Mouse (Mus musculus): ENCODE data around the gene Map3k5.

The Map3k5 gene

GRCm38 (mm10) chr10:20090171-20090570 lies 155.9 kb downstream of the Map3k5 start:
- intact Hi-C loops (cut with DNase I) = no loop called here

DNA sequence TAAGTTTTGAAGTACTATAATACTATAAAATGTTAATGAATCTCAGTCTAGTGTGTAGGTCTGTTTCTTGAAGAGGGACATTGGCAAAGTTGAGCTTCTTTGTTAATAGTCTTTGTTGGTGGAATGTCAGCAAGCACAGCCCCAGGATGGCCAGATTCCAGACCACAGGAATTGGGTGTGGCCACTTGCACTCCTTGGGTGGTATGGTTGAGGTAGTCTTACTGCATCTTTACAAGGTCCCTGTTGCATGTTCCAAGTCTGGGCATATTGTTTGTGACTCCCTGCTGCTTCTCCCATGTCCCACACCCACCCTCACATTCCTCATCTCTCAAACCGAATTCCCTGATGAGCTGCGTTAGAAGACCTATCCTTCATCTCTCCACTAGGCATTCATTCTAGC lies 157.1 kb downstream of the Map3k5 start:
- intact Hi-C loops (cut with DNase I) = no loop called here

DNA sequence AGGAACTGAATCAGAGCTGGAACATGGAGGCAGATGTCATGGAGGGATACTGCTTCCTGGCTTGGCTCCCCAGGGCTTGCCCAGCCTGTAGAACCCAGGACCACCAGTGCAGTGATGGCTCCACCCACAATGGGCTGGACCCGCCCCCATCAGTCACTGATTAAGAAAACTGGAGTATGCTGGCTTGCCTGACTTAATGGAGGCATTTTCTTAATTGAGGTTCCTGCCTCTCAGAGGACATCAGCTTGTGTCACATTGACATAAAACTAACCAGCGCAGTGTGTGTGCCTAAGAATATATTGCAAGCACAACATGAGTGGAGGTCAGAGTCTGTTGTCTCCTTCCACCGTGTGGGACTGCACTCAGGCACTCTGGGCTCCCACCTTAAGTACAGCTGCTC lies 158.1 kb downstream of the Map3k5 start:
- intact Hi-C loops (cut with DNase I) = no loop called here

GRCm38 (mm10) chr10:20101456-20101855 lies 167.2 kb downstream of the Map3k5 start:
- intact Hi-C loops (cut with DNase I) = no loop called here

DNA sequence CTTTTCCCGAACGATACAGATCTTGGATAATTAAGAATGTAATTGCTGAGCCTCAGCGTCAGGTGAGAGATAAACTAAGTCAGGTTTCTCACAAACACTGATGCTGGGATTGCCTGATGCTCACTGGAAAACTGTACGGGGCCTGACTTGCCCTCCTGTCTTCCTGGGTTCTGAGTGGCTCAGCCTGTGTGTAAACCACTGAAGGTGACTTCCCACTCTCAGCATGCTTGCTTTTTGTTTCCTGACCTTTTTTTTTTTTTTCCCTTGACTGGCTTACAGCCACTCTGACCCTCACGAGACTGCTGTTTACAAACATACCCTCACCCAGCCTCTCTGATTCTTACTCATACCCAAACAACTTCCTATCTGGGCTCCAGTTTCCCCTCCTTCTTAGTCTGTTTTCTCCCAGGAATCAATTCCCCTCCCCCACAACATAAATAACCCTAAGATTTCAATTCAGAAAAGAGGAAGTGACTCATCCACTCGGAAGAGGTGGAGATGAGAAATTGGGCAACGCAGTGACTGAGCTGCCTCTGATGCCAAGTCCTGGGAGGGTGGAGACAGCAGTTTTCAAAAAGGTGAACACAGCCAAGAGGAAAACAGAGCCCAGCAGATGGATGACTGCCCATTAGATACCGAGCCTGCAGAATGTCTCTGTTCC lies 170.1 kb downstream of the Map3k5 start:
- intact Hi-C loops (cut with DNase I) = no loop called here

DNA sequence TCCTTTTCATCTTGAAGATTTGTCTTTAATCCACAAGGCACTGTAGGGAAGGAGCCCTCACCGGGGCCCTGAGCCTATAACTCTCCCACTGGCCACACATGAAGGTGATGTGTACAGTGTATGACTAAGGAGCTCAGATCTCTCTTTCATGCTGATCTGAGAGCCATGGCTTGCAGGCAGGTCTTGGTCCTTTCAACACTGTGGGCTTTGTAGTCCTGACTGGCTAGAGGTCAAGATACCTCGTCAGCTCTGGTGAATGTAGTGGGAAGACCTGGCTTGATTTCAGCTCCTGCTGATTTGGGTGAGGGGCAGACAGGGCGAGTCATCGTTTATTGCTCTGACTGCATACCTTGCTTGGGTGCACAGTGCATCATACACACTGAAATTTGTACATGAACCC lies 171.3 kb downstream of the Map3k5 start:
- intact Hi-C loops (cut with DNase I) = no loop called here

- intact Hi-C loops (cut with DNase I) = no loop called here
Measured at GRCm38 (mm10) chr10:20107031-20107430, 172.8 kb downstream of the Map3k5 start.

DNA sequence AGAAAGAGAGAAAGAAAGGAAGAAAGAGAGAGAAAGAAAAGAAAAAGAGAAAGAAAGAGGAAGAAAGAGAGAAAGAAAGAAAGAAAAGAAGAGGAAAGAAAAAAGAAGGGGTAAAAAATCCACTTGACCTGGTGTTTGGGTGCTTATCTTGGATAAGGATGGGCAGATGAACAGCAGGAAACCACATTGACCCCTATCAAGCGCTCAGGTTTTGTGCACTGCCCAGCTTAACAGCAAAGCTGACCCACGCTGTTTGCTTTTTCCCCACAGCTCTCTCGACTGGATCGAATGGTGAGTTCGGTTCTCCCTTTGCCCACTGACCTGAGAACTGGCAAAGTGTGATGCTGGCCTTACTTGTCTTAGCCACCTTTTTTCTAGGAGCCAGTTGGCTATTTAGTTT lies 177.2 kb downstream of the Map3k5 start:
- intact Hi-C loops (cut with DNase I) = no loop called here

DNA sequence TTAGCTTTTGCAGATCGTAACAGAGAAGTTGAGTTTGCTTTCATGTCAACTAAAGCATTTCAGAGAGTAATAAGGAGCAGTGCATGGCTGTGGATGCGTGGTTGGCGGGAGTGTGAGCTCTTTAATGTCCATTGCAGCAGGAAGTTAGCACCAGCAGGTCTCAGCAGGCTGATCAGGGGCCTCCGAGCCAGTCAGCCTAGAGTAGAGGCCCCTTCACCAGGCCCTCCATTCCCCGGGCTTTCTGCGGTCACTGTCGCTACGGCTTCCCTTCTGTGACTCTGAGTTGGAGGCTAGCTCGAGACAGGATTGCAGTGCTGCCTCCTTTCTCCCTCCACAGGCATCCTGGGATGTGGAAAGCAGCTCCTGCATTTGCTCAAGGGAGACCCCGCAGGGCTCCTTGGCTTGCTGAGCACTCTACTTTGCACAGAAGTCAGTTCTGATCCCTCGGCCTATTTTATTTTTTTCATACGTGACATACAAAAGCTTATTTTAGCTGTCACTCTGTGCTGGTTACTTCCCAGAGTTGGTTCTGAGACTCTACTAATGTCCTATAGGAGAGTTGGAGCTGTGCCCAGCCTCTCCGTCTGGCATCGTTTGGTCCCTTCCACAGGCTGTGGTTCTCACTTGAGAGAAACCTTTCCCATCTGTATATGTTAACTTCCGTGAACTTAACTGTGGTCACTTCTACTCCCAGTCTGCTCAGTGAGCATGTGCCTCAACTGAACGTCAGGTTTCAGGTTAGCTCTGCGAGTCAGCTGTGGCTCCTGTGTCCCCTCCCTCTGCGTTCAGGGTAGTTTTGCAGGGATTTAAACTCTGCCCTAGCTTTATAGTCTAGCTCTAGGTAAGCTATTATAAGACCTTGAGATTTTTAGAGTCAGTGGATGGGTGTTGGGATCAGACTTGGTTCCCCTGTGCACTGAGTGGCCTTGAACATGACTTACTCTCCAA lies 178.0 kb downstream of the Map3k5 start:
- intact Hi-C loops (cut with DNase I) = no loop called here

- intact Hi-C loops (cut with DNase I) = loop anchor here (5.0 kb wide), 2 partner anchors 42 to 212 kb away; partner anchors contain the start of gene Pex7
Measured at GRCm38 (mm10) chr10:20119504-20120425, 185.5 kb downstream of the Map3k5 start.

GRCm38 (mm10) chr10:20121981-20122380 lies 187.7 kb downstream of the Map3k5 start:
- intact Hi-C loops (cut with DNase I) = loop anchor here (5.0 kb wide), 2 partner anchors 45 to 215 kb away; partner anchors contain the start of gene Pex7

DNA sequence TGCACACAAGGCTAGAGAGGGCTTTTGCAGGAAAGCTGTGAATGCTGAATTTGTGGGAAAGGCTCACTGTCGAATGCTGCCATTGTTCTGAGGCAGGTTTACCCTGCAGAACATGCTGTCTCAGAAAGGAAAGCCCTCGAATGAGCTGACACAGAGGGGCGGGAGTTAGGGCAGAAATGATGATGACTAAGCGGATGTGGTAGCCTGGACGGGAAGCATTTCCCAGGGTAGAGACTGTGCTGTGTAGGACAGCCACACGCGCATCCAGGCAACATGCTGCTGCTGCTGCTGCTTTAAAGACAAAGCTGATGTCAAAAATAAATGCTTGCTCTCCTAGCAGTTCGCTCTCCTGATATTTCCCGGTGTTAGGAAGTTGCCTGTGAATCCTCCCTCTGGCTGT lies 189.1 kb downstream of the Map3k5 start:
- intact Hi-C loops (cut with DNase I) = loop anchor here (5.0 kb wide), 2 partner anchors 46 to 216 kb away; partner anchors contain the start of gene Pex7

- intact Hi-C loops (cut with DNase I) = loop anchor here (5.0 kb wide), 2 partner anchors 47 to 217 kb away; partner anchors contain the start of gene Pex7
Measured at GRCm38 (mm10) chr10:20124576-20124975, 190.3 kb downstream of the Map3k5 start.

GRCm38 (mm10) chr10:20125226-20125625 lies 191.0 kb downstream of the Map3k5 start:
- intact Hi-C loops (cut with DNase I) = loop anchor here (5.0 kb wide), 1 partner anchor 193 kb away; the partner anchor contains the start of gene Map3k5

GRCm38 (mm10) chr10:20132933-20133652 lies 198.8 kb downstream of the Map3k5 start:
- intact Hi-C loops (cut with DNase I) = loop anchor here (10.0 kb wide), 1 partner anchor 418 kb away; the partner anchor contains the start of gene Il20ra

DNA sequence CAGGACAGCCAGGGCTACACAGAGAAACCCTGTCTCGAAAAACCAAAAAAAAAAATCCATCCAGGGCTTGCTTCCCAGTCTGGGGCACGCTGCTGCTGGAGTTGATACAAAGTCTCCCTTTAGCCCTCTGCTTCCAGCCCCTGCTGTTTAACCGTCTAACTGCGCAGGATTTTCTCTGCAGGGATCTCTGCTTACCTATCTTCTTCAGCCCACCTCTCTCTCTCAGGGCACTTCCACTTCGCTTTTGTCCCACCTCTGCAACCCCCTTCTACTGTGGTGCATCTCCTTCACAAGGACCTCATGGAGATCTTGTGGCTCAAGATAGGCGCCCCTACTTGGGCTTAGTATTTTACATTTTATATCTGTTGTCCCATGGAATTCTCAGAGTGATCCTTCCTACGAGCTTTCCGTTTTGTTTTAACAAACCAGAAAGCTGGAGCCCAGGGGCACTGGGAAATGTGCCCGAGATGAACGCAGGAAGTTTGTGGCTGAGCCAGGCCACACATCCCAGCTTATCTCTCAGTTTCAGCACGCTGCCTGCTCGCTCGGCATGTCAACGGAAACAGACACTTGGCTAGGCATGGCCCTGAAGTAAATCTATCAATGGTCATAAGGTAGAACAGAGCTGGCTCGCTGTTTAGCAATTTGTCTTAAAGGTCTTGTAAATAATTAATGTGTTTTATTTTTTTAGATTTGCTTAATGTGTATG lies 201.2 kb downstream of the Map3k5 start:
- intact Hi-C loops (cut with DNase I) = loop anchor here (10.0 kb wide), 1 partner anchor 421 kb away; the partner anchor contains the start of gene Il20ra

- intact Hi-C loops (cut with DNase I) = loop anchor here (10.0 kb wide), 1 partner anchor 422 kb away; the partner anchor contains the start of gene Il20ra
Measured at GRCm38 (mm10) chr10:20136505-20136904, 202.2 kb downstream of the Map3k5 start.

DNA sequence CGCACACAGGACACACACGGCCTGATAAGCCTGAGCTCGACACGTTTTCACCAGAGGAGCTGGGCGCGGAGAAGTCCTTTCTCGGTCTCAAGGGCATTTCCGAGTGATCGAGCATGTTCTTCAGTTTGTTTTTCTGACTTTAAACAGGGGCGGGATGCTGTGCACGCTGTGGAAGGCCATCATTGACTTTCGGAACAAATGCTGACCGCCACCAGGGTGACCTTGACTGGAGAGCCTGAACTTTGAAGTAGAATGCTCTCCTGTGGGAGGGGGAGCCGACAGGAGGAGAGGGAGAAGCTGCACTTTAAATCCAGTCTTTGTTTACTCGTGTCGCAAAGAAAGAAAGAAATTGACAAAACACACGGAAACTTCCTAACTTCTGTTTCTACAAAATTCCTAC lies 207.1 kb downstream of the Map3k5 start:
- intact Hi-C loops (cut with DNase I) = no loop called here

DNA sequence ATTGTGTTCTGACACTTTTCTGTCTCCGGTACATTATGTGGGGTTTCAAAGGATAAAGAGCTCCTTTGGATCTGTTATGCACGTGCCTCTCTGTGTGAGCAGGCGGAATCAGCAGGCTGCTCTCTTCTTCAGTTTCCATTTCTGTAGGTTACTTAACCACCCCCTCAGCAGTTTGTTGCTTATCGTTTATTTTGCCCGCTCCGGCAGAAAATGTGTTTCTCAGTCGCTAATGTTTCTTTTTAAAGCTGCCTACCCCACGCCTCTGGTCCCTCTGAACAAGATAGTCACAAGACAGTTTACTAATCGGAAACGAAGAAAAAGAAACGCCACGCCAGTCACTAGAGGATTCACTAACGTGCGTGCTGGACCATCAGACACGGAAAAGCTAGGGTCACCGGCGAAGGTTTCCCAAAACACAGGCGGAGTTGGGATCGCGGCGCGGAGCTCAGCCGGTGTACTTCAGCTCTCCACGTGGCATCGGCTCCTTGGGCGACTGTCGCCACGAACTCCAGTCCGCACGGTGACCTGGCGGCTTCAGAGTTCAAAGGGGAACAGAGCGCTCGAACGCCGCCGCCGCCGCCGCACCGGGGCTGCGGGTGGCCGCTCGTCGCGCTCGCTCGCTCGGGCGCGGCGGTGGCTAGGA lies 214.0 kb downstream of the Map3k5 start, which contains the start of gene Map7:
Gene Map7 (plus strand): TSS at position 342 of the 643 bp plus-strand sequence.
- intact Hi-C loops (cut with DNase I) = no loop called here

All from adrenal gland (tissue).